Mouse (Mus musculus): ENCODE measurements at regions not wholly inside any gene's neighbourhood (a gene's known extent, or its start where the extent isn't known, plus 50 kb on each side); places are given as distances from the start of the nearest gene placed in this dataset.

GRCm38 (mm10) chr19:32921021-32921420 lies 163.7 kb downstream of the Pten start:
- TF ChIP-seq HCFC1 (IDR thresholded peaks at IDR 0.05; ENCODE audit: borderline replicate concordance, insufficient read depth, low read length) (no peak), ZC3H11A (IDR thresholded peaks at IDR 0.05; ENCODE audit: borderline replicate concordance, low read depth, low read length) (no peak)

All from ES-E14 (cell line).